ENCODE assay signal across 8 mouse cellular contexts in the genomic region with DNA sequence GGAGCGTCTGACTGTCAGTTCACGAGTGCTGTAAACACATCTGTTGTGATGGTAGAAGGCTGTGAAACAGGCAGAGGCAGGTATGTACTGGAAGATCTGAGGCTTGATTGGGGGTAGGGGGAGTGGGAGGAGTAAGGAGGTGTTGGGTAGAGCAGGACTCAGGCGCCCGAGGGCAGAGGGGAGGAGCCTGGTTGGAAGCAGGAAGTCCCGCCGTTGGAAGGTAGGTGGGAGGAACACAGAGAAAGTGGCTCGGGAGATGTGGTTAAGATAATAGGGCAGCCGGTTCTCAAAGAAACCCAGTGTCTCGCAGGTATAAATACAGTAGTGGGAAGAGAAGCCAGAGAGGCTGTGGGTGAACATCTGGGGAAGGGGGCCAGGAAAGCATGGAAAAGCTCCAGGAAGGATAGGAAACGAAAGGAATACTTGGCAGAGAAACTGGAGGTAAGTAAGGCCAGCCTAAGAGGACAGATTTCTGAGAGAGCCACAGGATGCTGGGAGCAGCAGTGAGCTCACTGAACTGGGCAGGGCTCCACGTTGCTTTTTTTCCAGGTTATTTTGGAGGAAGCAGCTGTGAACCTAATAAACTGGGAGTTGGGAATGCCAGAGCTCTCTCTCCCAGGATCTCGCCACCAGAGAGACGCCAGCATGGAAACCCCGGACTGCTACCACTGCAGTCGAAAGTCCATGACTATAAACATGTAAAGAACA. TPM values are rescaled to one million over a fixed set of nuclear protein-coding genes. Genes with fewer than 3 reads are reported as not detected.
DNase-seq lines count a peak whose midpoint lies in the region; ATAC-seq lines count a peak whose summit lies in the region.

No protein-coding gene starts in this region.

- H3K27me3 ChIP-seq in limb, embryonic 10.5 days (ENCODE audit: low read depth, poor library complexity, severe bottlenecking) = no peaks in the 10 kb centered on the region
- no peaks in the 10 kb centered on the region for H3K27me3 ChIP-seq in midbrain, embryonic 11.5 days (ENCODE audit: control insufficient read depth, insufficient read depth, low read length)

- H3K4me3 ChIP-seq in limb, embryonic 10.5 days = peak overlapping the region; percentile 40
- H3K4me3 ChIP-seq in midbrain, embryonic 11.5 days (ENCODE audit: low read depth, low read length) = no peak overlapping the region

- no peak for ATAC-seq in midbrain, embryonic 11.5 days (ENCODE audit: low FRiP score)
- no peak for ATAC-seq in erythroid progenitor cell, adult 5-6 weeks (replicated peaks; ENCODE audit: low FRiP score, poor library complexity, severe bottlenecking)

- no peak overlapping the region for H3K4me2 ChIP-seq in midbrain, embryonic 11.5 days

- 0 out of 2 replicates have a peak overlapping the region, but pooled peaks have one; percentile 16 for H3K9ac ChIP-seq in midbrain, embryonic 11.5 days (ENCODE audit: low read length)

- WGBS in limb, embryonic 10.5 days = 14% methylated on average over 15 of the region's 15 CpGs
- WGBS in midbrain, embryonic 11.5 days = 31% methylated on average over 15 of the region's 15 CpGs

- H3K9me3 ChIP-seq in limb, embryonic 10.5 days (replicated peaks) = no peaks in the 10 kb centered on the region
- no peaks in the 10 kb centered on the region for H3K9me3 ChIP-seq in midbrain, embryonic 11.5 days (ENCODE audit: control insufficient read depth, low read length)

- peak overlapping the region; percentile 12; the same call in 1 of the 2 replicates for H3K27ac ChIP-seq in limb, embryonic 10.5 days
- no peak overlapping the region for H3K27ac ChIP-seq in midbrain, embryonic 11.5 days (ENCODE audit: low read depth, low read length)

- no peaks in the 10 kb centered on the region for H3K36me3 ChIP-seq in limb, embryonic 10.5 days
- no peaks in the 10 kb centered on the region for H3K36me3 ChIP-seq in midbrain, embryonic 11.5 days (ENCODE audit: control insufficient read depth, insufficient read depth, low read length)

- H3K4me1 ChIP-seq in limb, embryonic 10.5 days = peaks cover 42% of the 10 kb centered on the region
- H3K4me1 ChIP-seq in midbrain, embryonic 11.5 days (ENCODE audit: control insufficient read depth, insufficient read depth, low read length) = peaks cover 34% of the 10 kb centered on the region

- DNase-seq in 416B (ENCODE audit: low read depth) = peak; percentile 69
- peak; percentile 96 for DNase-seq in ZHBTc4 (ENCODE audit: low read depth, low spot score)
- peak; percentile 18 for DNase-seq in fat pad, adult 2 months (ENCODE audit: extremely low read depth, low read depth, low spot score)
- DNase-seq in heart, postnatal 36 days = peak; percentile 60 to 63
- DNase-seq in limb, embryonic 10.5 days (ENCODE audit: low spot score) = peak; percentile 79
- DNase-seq in midbrain, embryonic 11.5 days (ENCODE audit: low spot score, missing footprints) = peak; percentile 84
- DNase-seq in thymus, postnatal 36 days = peak; percentile 67 to 78

- intact Hi-C loops in heart, postnatal 36 days (cut with DNase I) = loop anchor here (2.0 to 5.0 kb wide), 4 partner anchors 54 to 283 kb away; no protein-coding TSS in a partner anchor

RNA-seq across cellular contexts. Expression of a gene that starts 5.1 kb away (rescaled TPM):
- 10 to 100 TPM; 41.2 to 44.2 TPM for total RNA-seq in heart, postnatal 36 days (2021)
- polyA plus RNA-seq in limb, embryonic 10.5 days (2016; fragmentation: Nextera tagmentation; extraction: Ambion mirVana) = 11.7 and 13.8 TPM in 2 replicates
- 32.4 and 35.2 TPM in 2 replicates for polyA plus RNA-seq in midbrain, embryonic 11.5 days (2014; fragmentation: Nextera tagmentation; extraction: Ambion mirVana)
- 0.72 and 28.5 TPM in 2 replicates for total RNA-seq in erythroid progenitor cell, adult 5-6 weeks (2015; ENCODE audit: low replicate concordance)
- total RNA-seq in erythroid progenitor cell, adult 5-6 weeks (2017; ENCODE audit: low replicate concordance) = 0.13 TPM in 1 of 2 replicates, not detected in the other

Comparison
In these comparisons a context has a peak if more than half of its experiments do, and no peak if none do; other contexts are left out.
1. DNase-seq: peak in every context shown above with its lines; median percentile 96 in ZHBTc4; 84 in midbrain, embryonic 11.5 days; 79 in limb, embryonic 10.5 days; 72 in thymus, postnatal 36 days; 69 in 416B; 62 in heart, postnatal 36 days; 18 in fat pad, adult 2 months.